Mouse (Mus musculus): ENCODE results near the gene Rybp.

Rybp gene

DNA sequence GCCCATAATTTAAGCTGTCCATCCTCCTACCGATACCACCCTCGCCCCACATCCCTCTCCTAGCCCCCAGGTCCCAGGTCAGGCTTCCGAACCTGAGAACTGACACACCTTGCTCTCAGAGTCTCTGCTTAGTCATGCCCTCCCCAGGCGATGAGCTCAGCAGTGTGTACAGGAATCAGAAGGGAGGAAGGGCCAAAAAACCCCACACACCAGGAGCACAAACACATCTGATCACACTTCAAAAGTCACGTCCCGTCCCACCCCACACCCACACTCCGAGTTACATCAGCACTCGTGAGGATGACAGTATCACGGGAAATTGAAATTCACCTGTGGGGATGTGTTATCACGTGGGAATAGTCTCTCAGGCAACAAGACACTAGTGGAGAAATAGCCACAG lies 97.0 kb downstream of the Rybp start:
- no peak for DNase-seq (ENCODE audit: extremely low spot score)

GRCm38 (mm10) chr6:100188883-100189743 lies 98.2 kb downstream of the Rybp start:
- no peak for DNase-seq (ENCODE audit: extremely low spot score)

DNA sequence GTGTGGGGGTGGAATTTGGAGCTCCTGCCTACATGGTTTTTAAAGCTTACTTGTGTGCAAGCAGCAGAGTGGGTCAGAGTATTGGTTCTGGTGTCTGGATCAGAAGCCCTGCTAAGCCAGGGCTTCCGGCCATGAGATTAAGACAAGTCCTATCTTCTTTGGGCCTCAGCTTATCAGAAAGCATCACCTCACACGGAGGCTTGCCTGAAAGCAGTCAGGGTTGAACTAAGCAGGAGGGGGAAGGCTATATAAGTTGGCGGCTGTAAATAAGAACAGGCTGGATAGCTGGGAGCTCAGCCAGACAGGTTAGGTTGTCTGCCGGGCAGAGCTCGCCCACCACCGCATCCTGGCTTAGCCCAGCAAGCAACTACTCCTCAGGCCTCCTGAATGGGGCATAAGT lies 99.5 kb downstream of the Rybp start:
- DNase-seq (ENCODE audit: extremely low spot score) = no peak

DNA sequence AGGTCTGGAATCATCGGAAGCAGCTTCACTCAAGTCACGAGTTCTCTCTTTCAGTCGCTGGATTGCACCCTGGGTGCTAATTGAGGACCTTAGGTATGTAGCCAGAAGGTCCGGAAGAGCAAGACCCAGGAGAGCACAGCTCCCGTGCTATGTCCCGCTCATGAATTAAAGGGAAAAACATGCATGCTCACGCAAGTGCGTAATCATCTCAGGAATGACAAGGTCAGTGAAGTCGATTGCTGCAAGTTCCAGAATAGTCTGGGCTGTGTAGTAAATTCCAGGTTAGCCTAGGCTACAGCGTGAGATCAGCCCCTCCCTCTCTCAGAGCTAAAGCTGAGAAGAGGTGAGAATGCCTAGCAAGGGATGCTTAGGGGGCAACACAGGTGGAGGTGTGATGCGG lies 100.5 kb downstream of the Rybp start:
- no peak for DNase-seq (ENCODE audit: extremely low spot score)

DNA sequence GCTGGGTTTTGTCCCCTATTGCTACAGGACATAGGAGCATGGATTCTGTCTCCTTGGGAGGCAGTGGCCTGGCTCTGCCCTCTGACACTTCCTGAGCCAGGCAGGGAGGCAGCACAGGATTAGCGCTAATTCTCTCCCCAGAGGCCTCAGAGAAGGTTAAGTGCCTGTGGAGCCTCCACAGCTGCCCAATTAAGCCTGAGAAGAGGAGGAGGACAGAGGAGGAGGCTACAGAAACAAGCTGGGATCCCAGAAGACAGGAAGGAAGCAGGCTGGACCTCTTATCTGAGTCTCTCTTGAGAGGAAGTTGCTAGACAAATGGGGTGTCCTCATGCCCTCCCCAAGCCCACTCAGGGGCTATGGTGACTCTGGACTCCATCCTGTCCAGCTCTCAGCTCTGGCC lies 101.8 kb downstream of the Rybp start:
- no peak for DNase-seq (ENCODE audit: extremely low spot score)

DNA sequence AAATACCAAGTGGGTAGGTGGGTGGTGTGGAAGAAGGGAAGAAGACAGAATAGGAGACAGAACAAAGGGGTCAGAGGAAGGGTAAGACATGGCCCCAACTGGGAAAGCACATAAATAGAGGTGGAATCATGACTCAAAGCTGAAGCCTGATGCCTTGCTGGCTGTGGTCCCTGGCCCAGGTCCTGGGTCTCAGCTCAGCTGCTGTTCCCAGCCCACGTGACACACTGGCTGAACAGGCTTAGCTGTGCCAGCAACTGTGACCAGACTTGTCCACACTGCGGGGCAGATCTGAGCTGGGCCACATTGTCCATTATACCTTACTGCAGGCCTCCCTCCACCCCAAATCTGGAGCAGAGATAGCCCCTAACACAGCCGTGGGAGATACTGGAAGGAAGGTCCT lies 103.9 kb downstream of the Rybp start:
- no peak for DNase-seq (ENCODE audit: extremely low spot score)

GRCm38 (mm10) chr6:100180883-100181262 lies 106.4 kb downstream of the Rybp start:
- DNase-seq (ENCODE audit: extremely low spot score) = no peak

DNA sequence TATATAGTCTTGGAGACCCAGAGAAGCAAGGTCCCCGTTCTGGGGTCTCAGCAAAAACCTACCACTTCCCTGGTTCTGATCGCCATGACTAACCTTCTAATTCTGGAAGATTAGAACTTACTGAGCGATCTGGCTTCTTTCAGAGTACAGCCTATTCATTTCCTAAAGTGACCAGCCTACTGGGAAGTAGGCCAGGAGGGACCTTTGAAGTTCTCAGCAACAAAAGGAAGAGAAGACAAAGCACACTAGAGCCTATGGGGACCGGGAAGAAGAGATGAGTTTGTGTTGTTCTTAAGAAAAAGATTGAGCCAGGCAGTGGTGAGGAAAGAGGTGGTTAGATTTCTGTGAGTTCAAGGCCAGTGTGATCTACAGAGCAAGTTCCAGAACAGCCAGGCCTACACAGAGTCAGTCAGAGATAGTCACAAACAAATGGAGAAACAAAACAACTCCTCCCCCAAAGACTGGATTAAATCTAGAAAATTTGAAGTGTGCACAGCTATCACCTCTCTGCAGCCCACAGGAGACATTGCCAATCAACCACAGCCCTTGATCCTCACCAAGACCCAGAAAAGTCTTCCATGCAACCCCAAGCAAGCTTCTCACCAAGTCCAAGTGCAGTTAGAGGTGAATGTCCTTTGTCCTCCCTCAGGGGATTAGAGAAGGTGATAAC lies 106.9 kb downstream of the Rybp start:
- no peak for DNase-seq (ENCODE audit: extremely low spot score)

- no peak for DNase-seq (ENCODE audit: extremely low spot score)
These were observed 108.5 kb downstream of the Rybp start for GRCm38 (mm10) chr6:100178830-100179229.

Measured in embryo, embryonic 9.5 days (tissue).